ENCODE assay signal across 24 mouse cellular contexts in genomic region chr7:63861123-63861522, GRCm38 (mm10). TPM values are rescaled to one million over a fixed set of nuclear protein-coding genes. Genes with fewer than 3 reads are reported as not detected.
DNase-seq lines count a peak whose midpoint lies in the region; ATAC-seq and TF ChIP-seq lines count a peak whose summit lies in the region.
"Had no signal": no experiment of that assay in that cellular context is flagged by ENCODE, and none has a peak within 500 bp of the region (broad histone marks: within the 10 kb centered on the region; RNA-seq: fewer than 3 reads in every experiment).

No protein-coding gene starts in this region.

- H3K36me3 ChIP-seq in kidney, adult 2 months (ENCODE audit: control insufficient read depth, insufficient read depth, low read length): no peaks in the 10 kb centered on the region
- no peaks in the 10 kb centered on the region for H3K36me3 ChIP-seq in kidney, embryonic 15.5 days
- H3K36me3 ChIP-seq: embryonic facial prominence, embryonic 12.5 days; forebrain, embryonic 12.5 days; G1E; heart, embryonic 12.5 days; hindbrain, embryonic 10.5 days had no signal

- no peaks in the 10 kb centered on the region for H3K9me3 ChIP-seq in kidney, embryonic 15.5 days (replicated peaks)
- H3K9me3 ChIP-seq: embryonic facial prominence, embryonic 12.5 days; forebrain, embryonic 12.5 days; G1E; heart, embryonic 12.5 days; hindbrain, embryonic 10.5 days had no signal

- no peak for TF ChIP-seq POLR2A in kidney, adult 2 months (IDR thresholded peaks at IDR 0.05; ENCODE audit: low read depth, low read length)

- no peak overlapping the region for H3K9ac ChIP-seq in kidney, embryonic 15.5 days
- H3K9ac ChIP-seq: embryonic facial prominence, embryonic 12.5 days; forebrain, embryonic 12.5 days; heart, embryonic 12.5 days had no signal

- H3K27ac ChIP-seq in kidney, adult 2 months (ENCODE audit: insufficient read depth, low read depth, low read length): no peak overlapping the region
- H3K27ac ChIP-seq in kidney, embryonic 15.5 days: no peak overlapping the region
- H3K27ac ChIP-seq: embryonic facial prominence, embryonic 12.5 days; forebrain, embryonic 12.5 days; hindbrain, embryonic 10.5 days had no signal

- H3K4me2 ChIP-seq in kidney, embryonic 15.5 days: no peak overlapping the region
- H3K4me2 ChIP-seq: embryonic facial prominence, embryonic 12.5 days; forebrain, embryonic 12.5 days; heart, embryonic 12.5 days had no signal

- TF ChIP-seq CTCF in kidney, adult 2 months (conservative IDR thresholded peaks at IDR 0.05; ENCODE audit: insufficient read depth, insufficient read length, low read depth, low read length): no peak

- H3K4me1 ChIP-seq in kidney, adult 2 months (ENCODE audit: control insufficient read depth, insufficient read depth, low read length): peaks cover 14% of the 10 kb centered on the region
- H3K4me1 ChIP-seq in kidney, embryonic 15.5 days: peaks cover 7% of the 10 kb centered on the region

- H3K27me3 ChIP-seq in kidney, adult 2 months (replicated peaks; ENCODE audit: control insufficient read depth, insufficient read depth, low read length): no peaks in the 10 kb centered on the region
- no peaks in the 10 kb centered on the region for H3K27me3 ChIP-seq in kidney, embryonic 15.5 days
- H3K27me3 ChIP-seq: embryonic facial prominence, embryonic 12.5 days; heart, embryonic 12.5 days had no signal

- DNase-seq in cerebellum, adult 11-12 months: peak; percentile 8
- DNase-seq in cerebellum, adult 9-11 months: no peak
- DNase-seq in kidney, adult 2 months: peak; percentile 50
- no peak for DNase-seq in kidney, adult 18-20 months
- peak; percentile 13 to 59 for DNase-seq in kidney, postnatal 25 days
- DNase-seq in yolk sac, embryonic 10.5 days (ENCODE audit: low spot score): peak; percentile 47
- no peak for DNase-seq in spleen, adult 12 weeks (ENCODE audit: low spot score)
- DNase-seq: adrenal gland, adult 8-10 months; adrenal gland, postnatal 36 days; B cell, adult 2 months; cerebellum, adult 8-10 months; cerebellum, postnatal 25 days; gastrocnemius, postnatal 10 days; heart, adult 18-20 months had no signal

- H3K4me3 ChIP-seq in kidney, adult 2 months (ENCODE audit: insufficient read depth, low read depth, low read length): no peak overlapping the region
- no peak overlapping the region for H3K4me3 ChIP-seq in kidney, embryonic 15.5 days (replicated peaks)
- H3K4me3 ChIP-seq: embryonic facial prominence, embryonic 12.5 days; forebrain, embryonic 12.5 days; heart, embryonic 12.5 days; hindbrain, embryonic 10.5 days had no signal

- ATAC-seq in kidney, embryonic 15.5 days (replicated peaks; ENCODE audit: low FRiP score): no peak
- ATAC-seq: CD4-positive, CD25-positive, alpha-beta regulatory T cell, adult 4 months; forebrain, embryonic 16.5 days had no signal

- 83% methylated on average over 6 of the region's 6 CpGs for WGBS in kidney, adult 2 months
- 87% methylated on average over 6 of the region's 6 CpGs for WGBS in kidney, embryonic 15.5 days

RNA-seq across cellular contexts. Expression of gene E030018B13Rik, which starts 55.5 kb away (rescaled TPM):
- not detected in 2 replicates for polyA plus RNA-seq in kidney, adult 2 months (2012; rRNA removed)
- polyA plus RNA-seq in kidney, embryonic 15.5 days (2015; fragmentation: Nextera tagmentation; extraction: Ambion mirVana): 0.22 TPM in 1 of 2 replicates, not detected in the other
- polyA plus RNA-seq: CD4-positive, CD25-positive, alpha-beta regulatory T cell, adult 4 months; cortical plate, adult 2 months; embryonic facial prominence, embryonic 12.5 days; forebrain, embryonic 12.5 days; frontal cortex, adult 2 months; G1E; heart, embryonic 12.5 days; hindbrain, embryonic 10.5 days had no signal

Comparison
In these comparisons a context has a peak if more than half of its experiments do, and no peak if none do; other contexts are left out.
1. DNase-seq: peak in cerebellum, adult 11-12 months (single experiment), kidney, adult 2 months (single experiment), kidney, postnatal 25 days (2 of 2) and yolk sac, embryonic 10.5 days (single experiment); none in cerebellum, adult 9-11 months (single experiment), kidney, adult 18-20 months (single experiment) and spleen, adult 12 weeks (single experiment).